Mouse (Mus musculus) embryo, embryonic 11 days (tissue): ENCODE data around the gene Tmem248.

Source experiments
- DNase-seq: peaks from one replicate; pipeline ENCODE4 v3.0.0-alpha.2; 2015

Gene Tmem248

DNA sequence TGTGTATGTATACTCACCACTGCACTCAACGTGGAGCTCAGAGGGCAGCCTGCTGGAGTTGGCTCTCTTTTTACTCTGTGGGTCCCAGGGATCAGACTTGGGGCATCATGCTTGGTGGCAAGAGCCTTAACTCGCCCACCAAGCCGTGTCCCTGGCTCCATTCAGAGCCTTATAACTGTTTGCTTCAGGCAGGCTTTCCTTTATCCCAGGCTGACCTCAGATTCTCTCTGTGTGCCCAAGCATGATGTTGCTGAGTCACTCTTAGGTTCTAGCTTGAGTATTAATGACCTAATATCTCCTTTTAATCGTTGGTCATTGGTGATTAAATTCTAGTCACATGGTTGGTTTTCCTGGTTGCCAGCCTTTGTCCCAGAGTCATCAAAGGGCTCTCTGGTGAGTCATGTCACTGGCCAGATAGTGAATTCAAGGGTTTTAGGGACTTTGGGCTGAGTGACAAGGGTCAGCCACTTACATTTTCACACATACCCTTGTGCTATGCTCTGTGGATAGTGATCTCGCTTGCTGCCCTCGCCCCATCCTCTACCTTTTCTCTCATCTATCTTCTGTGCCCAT is 47.6 kb downstream of the Tmem248 start:
- no peak for DNase-seq

DNA sequence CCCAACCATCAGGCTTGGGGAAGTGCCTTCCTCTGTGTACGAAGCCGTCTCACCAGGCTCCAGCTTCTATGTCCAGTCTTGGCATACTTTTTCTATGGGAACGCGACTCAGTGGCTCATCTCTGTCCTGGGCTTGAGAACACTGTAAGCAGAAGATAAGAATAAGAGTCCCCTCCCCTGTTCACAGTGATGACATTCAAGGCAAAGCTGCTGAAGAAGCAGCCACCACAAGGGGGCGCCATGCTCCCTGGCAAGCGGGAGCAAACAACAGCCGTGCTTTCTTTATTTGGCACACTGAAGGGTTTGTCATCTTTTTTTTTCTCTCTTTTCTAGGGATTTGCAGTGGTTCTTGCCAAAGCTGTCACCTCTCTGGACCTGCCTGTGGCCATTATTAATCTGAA is 49.8 kb downstream of the Tmem248 start:
- DNase-seq: peak; percentile 48

DNA sequence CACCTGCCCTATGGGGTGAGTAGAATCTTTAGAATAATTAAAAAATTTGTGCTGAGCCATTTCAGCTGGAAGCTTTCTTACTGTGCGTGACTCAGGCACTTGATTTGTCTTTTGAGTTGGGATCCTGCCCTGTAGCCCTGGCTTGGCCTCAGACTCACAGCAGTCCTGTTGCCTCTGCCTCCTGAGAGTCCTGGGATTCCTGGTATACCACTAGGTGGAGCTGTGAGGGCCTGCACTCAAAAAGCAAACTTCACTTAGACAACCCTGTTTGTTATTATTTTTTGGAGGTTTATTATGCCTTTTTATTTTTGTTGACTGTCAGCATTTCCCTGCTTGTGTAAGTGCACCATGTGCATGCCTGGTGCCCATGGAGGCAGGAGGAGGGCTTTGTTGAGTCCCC is 50.4 kb downstream of the Tmem248 start:
- DNase-seq: peak; percentile 19

DNA sequence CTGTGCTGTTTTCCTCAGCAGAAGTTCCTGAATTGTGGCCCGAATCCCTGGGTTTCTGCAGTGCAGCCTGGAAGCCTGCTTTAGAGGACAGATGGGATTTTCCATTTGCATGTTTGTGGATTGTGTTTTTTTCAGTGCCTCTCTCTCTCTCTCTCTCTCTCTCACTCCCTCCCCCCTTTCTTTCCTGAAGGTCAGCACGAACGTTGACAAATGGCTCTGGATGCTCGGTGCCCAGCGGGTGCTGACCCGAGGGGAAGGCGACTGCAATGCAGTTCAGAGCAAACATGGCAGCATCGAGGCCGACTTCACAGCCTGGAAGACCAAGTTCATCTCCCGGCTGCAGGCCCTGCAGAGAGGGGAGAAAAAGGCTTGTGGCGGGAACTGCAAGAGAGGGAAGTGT is 52.1 kb downstream of the Tmem248 start:
- DNase-seq: no peak

DNA sequence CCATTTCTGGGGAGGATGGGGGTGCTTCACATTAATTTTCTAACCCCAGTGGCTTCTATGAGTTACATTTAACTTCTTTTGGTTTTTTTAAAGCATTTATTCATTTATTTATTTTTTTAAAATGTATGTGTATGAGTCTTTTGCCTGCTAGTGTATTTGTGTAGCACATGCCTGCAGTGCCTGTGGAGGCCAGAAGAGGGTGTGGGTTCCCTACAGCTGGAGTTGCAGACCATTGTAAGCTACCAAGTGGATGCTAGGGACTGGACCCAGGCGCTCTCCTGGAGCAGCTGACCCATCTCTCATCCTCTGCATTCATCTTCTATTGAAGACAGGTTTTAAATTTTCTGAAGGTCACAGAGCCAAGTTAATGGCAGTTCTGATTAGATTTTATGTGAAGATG is 55.5 kb downstream of the Tmem248 start:
- DNase-seq: no peak

DNA sequence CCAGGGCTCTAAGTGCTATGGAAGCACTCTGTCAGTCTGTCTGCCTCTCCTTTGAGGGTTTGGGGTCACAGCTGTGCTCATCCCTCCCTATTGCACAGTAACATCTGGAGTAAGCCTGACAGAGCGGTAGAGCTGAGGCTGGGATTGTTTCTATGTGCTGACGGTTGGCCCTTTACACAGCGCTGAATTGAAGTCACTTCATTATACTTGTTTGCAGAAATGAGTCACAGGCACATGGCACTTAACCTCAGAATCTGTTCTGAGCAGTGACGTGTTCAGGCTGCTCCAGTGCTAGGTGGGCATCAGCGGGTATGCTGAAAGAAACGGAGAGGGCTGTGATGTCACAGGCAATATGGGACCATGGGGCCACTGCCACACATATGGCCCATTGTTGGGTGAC is 56.2 kb downstream of the Tmem248 start:
- no peak for DNase-seq

DNA sequence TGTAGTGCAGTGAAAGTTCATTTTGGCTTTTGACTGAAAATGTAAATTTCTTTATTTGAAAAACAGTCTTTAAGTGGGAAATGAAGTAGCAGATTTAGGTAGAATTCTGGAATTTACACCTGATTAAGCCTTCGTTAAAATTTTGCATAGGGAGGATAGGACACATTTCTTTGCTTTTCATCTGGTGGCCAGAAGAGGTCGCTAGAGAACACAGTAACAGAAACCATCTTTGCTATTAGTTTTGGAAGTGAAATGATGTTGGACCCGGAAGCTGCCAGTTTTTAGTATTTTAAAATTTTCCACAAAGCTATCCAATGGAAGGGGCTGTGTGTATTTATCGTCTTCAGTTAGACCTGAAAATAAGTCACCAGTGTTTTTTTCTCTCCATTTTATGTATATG is 58.6 kb downstream of the Tmem248 start:
- DNase-seq: peak; percentile 33

DNA sequence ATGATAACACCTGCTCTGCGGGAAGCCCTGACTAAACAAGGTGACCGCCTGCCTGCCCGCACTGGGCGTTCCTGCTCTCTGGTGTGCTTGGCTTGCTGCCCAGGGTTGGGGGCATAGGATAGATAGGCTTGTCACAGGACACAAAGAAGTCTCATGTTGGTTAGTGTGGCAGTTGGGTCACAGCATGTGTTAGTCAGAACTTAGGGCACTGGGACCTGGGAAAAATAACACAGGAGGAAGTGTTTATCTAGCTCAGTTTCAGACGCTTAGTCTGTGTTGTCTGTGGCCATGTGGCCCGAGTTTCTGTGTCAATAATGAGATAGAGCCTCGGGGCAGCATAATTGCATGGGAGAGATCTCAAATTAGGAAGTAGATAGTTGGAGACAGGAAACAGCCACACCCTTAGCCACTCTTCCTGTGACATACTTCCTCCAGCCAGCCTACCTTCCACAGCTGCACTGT is 61.2 kb downstream of the Tmem248 start:
- no peak for DNase-seq

DNA sequence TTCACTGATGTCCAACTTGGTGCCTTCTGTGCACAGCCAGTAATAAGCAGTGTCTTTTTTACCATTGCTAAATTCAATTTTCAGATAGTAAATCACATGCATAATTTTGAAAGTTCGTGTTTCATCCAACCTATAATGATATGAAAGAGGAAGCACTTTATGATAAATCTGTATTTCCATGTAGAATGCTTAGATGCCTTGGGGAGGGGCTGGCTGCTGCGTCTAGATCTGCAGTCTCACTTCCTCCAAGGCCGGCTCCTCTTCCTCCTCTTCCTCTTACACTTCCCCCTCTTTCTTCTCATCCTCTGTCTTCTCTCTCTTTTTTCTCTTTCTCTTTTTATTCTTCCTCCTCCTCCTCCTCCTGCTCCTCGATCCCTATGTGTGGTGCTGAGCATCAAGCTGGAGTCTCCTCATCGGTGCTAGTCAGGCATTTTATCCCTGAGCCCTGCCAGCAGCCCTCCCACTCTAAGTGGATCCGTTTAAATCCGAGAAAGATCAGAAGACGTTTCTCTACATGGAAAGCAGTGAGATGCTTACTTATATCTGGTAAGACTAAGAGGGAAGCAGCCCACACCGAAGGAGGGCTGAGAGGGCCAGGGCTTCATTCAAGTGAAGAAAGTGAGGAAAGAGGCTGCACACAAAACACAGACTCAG is 66.3 kb downstream of the Tmem248 start:
- DNase-seq: no peak

DNA sequence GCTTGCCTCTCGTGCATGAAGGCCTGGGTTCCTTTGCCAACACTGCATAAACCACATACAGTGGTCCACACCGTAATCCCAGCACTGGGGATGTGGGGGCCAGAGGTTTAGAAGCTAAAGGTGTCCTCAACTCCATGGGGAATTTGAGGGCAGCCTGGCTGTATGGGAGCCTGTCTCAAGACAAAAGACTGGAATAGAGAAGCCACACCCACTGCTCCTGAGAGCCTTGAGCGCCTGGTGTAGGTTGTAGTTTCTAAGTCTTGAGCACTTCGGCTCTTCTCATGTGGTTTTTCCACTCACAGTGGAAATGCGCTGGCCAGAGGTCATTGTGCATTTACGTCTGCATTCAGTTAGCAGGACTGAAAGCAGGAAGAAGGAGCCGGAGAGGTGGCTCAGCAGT is 71.2 kb downstream of the Tmem248 start:
- DNase-seq: no peak

DNA sequence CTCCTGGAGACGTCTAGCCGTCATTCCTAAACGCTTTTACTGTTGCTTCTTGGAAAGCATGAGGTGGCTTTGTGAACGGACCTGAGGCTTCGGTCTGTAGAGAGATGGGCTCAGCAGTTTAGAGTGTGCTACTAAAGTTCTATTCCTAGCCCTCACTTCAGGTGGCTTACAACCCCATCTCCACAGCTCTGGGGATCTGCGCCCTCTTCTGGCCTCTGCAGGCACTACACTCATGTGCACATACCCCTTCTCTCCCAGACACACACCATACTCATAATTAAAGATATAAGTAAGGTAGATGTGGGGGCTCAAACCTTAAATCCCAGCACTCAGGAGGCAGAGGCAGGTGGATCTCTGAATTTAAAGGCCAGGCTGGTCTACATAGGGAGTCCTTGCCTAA is 73.4 kb downstream of the Tmem248 start:
- no peak for DNase-seq

DNA sequence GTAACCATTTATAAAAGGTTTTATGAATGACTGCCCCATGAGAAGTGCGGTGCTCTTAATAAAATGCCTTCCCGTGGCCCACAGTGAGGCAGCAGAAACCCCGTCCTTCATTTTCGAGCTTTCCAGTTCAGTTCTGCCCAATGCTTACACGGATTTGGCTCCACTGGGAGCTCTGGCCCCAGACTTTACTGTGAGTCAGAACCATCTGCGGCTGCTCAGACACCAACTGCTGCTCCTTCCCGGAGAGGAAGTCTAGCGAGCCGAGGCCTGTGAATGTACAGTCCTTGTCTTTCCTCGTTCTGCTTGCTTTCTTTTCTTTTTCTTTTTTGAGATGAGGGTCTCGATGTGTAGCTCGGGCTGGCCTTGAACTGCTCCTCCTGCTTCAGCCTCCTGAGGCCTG is 73.9 kb downstream of the Tmem248 start:
- DNase-seq: no peak

DNA sequence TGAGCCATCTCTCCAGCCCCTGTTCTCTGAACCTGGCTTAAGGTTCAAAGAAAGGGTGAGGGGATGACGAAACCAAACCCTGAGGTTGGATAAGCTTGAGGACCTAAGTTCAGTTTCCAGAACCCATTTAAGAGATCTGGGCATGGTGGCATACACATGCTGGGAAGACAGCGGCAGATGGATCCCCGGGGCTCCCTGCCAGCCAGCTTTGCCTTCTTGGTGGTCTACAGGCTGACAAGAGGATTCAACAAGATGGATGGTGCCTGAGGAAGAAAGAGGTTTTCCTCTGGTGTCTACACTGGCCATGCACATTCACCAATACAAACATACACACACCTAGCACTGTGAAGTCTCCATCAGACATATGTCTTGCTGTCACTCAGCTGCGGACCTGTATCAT is 76.1 kb downstream of the Tmem248 start:
- no peak for DNase-seq
